Mouse (Mus musculus): ENCODE measurements around the gene B630019K06Rik.

DNA sequence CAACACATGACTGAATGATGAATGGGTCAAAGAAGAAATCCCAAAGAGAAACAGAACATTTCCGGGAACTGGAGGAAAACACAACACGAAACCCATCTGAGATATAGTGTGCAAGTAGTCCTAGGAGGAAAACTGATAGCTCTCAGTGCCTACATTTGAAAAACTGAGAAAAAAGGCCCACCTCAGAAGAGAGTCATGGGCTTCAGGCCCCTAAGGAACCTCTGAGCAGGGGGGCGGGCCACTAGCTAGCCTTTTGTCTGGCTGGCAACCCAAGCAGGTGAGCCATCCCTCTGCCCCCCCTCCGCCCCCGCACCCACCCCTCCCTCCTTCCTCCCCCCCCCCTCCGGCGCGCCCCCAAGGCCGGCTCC lies 223 bp upstream of the B630019K06Rik start:
- TF ChIP-seq POLR2A (IDR thresholded peaks at IDR 0.05; ENCODE audit: extremely low read depth, insufficient read depth, low read length), result no peak
- TF ChIP-seq CTCF (IDR thresholded peaks at IDR 0.05; ENCODE audit: extremely low read depth, insufficient read depth, low read length), result no peak

Data from cortical plate, adult 2 months (tissue).